Mouse (Mus musculus) lung, adult 2 months (tissue): ENCODE results near the gene Lrrc57.

Experiments
- CTCF ChIP-seq: fragments of 200-500 bp; IDR thresholded peaks from 2 replicates; pipeline ENCODE4 v1.5.1; 2011; ENCODE audit warnings: mild to moderate bottlenecking, low read length, control low read depth; ENCODE audit not compliant: insufficient read depth
- POLR2A ChIP-seq: fragments of 200-500 bp; IDR thresholded peaks from 2 replicates; pipeline ENCODE4 v1.6.1; 2011; ENCODE audit warnings: low read depth, mild to moderate bottlenecking, control low read depth, low read length, borderline replicate concordance; ENCODE audit errors: extremely low read depth

GRCm38 (mm10) chr2:120631957-120632356 lies 22.6 kb upstream of the Lrrc57 start:
- TF ChIP-seq CTCF (no peak), POLR2A (no peak)
